Mouse (Mus musculus) thymus, adult 2 months (tissue): ENCODE measurements at regions not wholly inside any gene's neighbourhood (a gene's known extent, or its start where the extent isn't known, plus 50 kb on each side); places are given as distances from the start of the nearest gene placed in this dataset.

Experiments
- CTCF ChIP-seq: fragments of 200-500 bp; IDR thresholded peaks from 2 replicates; pipeline ENCODE4 v1.5.1; 2012; ENCODE audit warnings: mild to moderate bottlenecking, control low read depth, low read length, moderate library complexity, borderline replicate concordance; ENCODE audit not compliant: control insufficient read depth, poor library complexity, insufficient read depth; ENCODE audit errors: extremely low read depth
- POLR2A ChIP-seq: fragments of 200-500 bp; IDR thresholded peaks from 2 replicates; pipeline ENCODE4 v1.6.1; 2012; ENCODE audit warnings: mild to moderate bottlenecking, low read length, control low read depth, moderate library complexity; ENCODE audit not compliant: control insufficient read depth, poor library complexity, insufficient read depth; ENCODE audit errors: extremely low read depth

DNA sequence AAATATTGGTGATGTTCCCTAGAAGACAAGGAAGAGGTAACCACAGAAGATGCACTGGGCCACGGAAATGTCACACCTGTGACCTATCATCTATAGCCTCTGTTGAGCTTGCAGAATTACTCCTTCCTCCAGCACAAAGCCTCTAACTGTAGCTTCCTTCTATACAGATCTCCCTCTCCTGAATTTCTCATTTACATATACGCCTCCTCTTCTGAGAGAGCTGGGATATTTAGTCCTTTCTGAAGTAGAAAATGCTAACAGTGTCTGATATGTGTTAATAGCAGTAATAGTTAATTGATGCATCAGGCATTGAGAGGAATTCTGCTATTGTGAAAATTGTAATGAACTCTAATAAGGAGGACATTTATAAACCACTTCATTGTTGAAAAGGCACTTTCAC, 385.8 kb upstream of the Cited2 start:
- TF ChIP-seq CTCF (no peak), POLR2A (no peak)
